Comparison of ENCODE assay signal across 8 mouse cellular contexts in the genomic region with DNA sequence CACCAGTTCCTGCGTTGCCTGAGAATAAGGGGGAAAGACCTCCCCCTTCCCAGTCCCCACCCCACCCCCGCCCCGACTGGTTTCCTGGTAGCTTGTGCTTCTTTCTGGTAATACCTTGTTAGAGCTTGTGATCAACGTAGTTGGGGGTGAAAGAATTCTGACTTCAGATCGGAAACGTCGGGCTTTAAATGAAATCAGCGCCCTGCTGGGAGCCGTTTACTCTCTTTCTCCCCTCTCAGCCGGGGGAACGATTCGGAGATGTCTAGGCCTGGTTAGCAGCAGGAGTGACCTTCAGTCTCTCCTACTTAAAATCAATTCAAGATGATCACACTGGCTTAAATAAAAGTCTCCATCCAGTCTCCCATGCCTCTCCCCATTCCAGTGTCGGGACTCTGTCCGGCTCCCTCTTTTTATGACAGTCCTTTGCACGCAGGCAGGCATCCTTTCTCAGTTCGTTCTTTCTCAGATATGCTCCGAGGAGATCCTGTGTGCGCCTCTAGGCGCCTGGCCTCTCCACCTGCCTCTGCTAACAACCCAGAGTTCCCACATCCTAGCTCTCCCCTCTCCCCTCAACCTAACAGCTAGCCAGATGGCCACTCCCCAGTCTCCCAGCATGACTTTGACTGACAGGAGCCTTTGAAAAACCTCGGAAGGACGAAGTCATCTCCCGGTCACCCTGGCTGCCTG.
DNase-seq lines count a peak whose midpoint lies in the region; ATAC-seq and TF ChIP-seq lines count a peak whose summit lies in the region.

No protein-coding gene starts in this region.

- H3K9me3 ChIP-seq in lung, embryonic 14.5 days (ENCODE audit: low read depth, low read length) = no peaks in the 10 kb centered on the region
- H3K9me3 ChIP-seq in embryonic facial prominence, embryonic 15.5 days (replicated peaks) = no peaks in the 10 kb centered on the region
- H3K9me3 ChIP-seq in intestine, embryonic 16.5 days (ENCODE audit: control insufficient read depth, low read length) = no peaks in the 10 kb centered on the region

- no peak for TF ChIP-seq CTCF in lung, embryonic 14.5 days (IDR thresholded peaks at IDR 0.05; ENCODE audit: low read depth)

- no peak for ATAC-seq in lung, embryonic 14.5 days (ENCODE audit: insufficient read depth)
- no peak for ATAC-seq in embryonic facial prominence, embryonic 15.5 days (ENCODE audit: insufficient number of reproducible peaks, low FRiP score, low TSS enrichment, low read depth)
- no peak for ATAC-seq in intestine, embryonic 16.5 days

- H3K27ac ChIP-seq in lung, embryonic 14.5 days (ENCODE audit: low read depth) = no peak overlapping the region
- H3K27ac ChIP-seq in embryonic facial prominence, embryonic 15.5 days (replicated peaks) = no peak overlapping the region
- no peak overlapping the region for H3K27ac ChIP-seq in intestine, embryonic 16.5 days (ENCODE audit: low read length)

- 9% methylated on average over 22 of the region's 22 CpGs for WGBS in lung, embryonic 14.5 days
- 6% methylated on average over 22 of the region's 22 CpGs for WGBS in embryonic facial prominence, embryonic 15.5 days
- WGBS in intestine, embryonic 16.5 days = 11% methylated on average over 22 of the region's 22 CpGs

- no peak overlapping the region for H3K4me3 ChIP-seq in lung, embryonic 14.5 days (ENCODE audit: low read depth, low read length)
- no peak overlapping the region for H3K4me3 ChIP-seq in embryonic facial prominence, embryonic 15.5 days (replicated peaks)
- no peak overlapping the region for H3K4me3 ChIP-seq in intestine, embryonic 16.5 days (ENCODE audit: low read length)

- no peak overlapping the region for H3K9ac ChIP-seq in lung, embryonic 14.5 days
- H3K9ac ChIP-seq in embryonic facial prominence, embryonic 15.5 days = no peak overlapping the region
- no peak overlapping the region for H3K9ac ChIP-seq in intestine, embryonic 16.5 days (ENCODE audit: low read depth, low read length)

- H3K27me3 ChIP-seq in lung, embryonic 14.5 days (ENCODE audit: insufficient read depth, low read length) = 0 out of 2 replicates have a peak, but pooled peaks cover 5% of the 10 kb centered on the region
- no peaks in the 10 kb centered on the region for H3K27me3 ChIP-seq in embryonic facial prominence, embryonic 15.5 days
- peaks cover 2% of the 10 kb centered on the region; the same call in 1 of the 2 replicates for H3K27me3 ChIP-seq in intestine, embryonic 16.5 days (replicated peaks; ENCODE audit: control insufficient read depth, insufficient read depth, low read length)

- DNase-seq in lung, embryonic 14.5 days = no peak
- no peak for DNase-seq in lung, adult 18-20 months
- DNase-seq in retina, postnatal 1 day = peak; percentile 64
- DNase-seq in thymus, adult 18-20 months = no peak
- DNase-seq in adrenal gland, adult (ENCODE audit: inconsistent age in 2 of 2, low spot score in 1 of 2) = no peak
- DNase-seq in frontal cortex, postnatal 10 days (ENCODE audit: low spot score in 2 of 2) = no peak

- no peaks in the 10 kb centered on the region for H3K36me3 ChIP-seq in lung, embryonic 14.5 days (ENCODE audit: insufficient read depth)
- no peaks in the 10 kb centered on the region for H3K36me3 ChIP-seq in embryonic facial prominence, embryonic 15.5 days
- H3K36me3 ChIP-seq in intestine, embryonic 16.5 days (ENCODE audit: control insufficient read depth, insufficient read depth, low read length) = no peaks in the 10 kb centered on the region

- peak overlapping the region; percentile 48 for H3K4me2 ChIP-seq in lung, embryonic 14.5 days
- H3K4me2 ChIP-seq in embryonic facial prominence, embryonic 15.5 days (replicated peaks) = peak overlapping the region; percentile 30
- H3K4me2 ChIP-seq in intestine, embryonic 16.5 days (ENCODE audit: low read depth, low read length) = peak overlapping the region; percentile 11; the same call in 1 of the 2 replicates

- H3K4me1 ChIP-seq in lung, embryonic 14.5 days (ENCODE audit: insufficient read depth) = no peaks in the 10 kb centered on the region; the same call in 1 of the 2 replicates
- peaks cover 9% of the 10 kb centered on the region for H3K4me1 ChIP-seq in embryonic facial prominence, embryonic 15.5 days
- H3K4me1 ChIP-seq in intestine, embryonic 16.5 days (ENCODE audit: control insufficient read depth, insufficient read depth, low read length) = peaks cover 10% of the 10 kb centered on the region; the same call in 1 of the 2 replicates
